Mouse (Mus musculus) cerebellum, adult 9-10 months (tissue): ENCODE results near the gene Doxl2.
"Not testable (repeated sequence)": the region's sequence is repeated elsewhere in the genome, so short reads cannot be mapped to it uniquely, and the experiment has no call there.

Experiments used
- DNase-seq: peaks from one replicate; pipeline ENCODE4 v3.0.0; 2022

The Doxl2 gene

DNA sequence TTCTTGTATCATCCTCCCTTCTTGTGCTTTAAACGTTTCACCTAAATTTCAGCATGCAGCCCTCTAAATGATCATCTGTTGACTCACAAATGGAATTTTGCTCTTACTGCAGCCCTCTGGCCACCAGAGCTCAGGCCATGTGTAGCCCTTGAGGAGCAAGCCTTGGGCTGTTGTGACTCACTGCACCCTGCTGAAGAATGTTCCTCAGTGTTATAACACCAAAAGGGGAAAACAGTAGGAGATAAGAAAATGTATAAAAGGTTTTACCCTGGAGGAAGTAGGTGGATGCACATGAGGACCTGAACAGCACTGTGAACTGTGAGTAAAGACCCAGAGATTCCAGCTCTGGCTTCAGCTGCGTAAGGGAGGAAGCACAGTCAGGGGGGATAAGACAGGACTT is at the start of gene Doxl2:
Doxl2 (plus strand) TSS at position 301 of the 400 bp plus-strand sequence.
- no peak for DNase-seq

DNA sequence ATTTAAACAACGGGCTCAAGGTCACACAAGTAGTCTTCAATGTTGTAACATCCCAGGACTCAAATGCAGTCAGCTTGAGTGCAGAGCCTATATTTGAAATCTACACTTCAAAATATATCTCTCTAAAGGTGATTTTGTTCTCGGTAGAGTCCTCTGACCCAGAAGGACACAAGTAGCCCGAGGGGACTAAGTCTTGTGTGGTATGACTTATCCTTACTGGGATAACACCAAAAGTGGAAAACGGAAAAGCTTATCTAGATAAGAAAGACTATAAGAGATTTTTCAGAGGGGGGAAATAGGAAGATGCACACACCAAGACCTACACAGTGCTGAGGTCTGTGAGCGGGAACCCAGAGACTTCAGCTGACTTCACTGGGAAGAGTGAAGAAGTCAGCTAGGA is 45.2 kb upstream of the Doxl2 start, which contains the start of gene 1600015I10Rik:
1600015I10Rik (plus strand) TSS at position 301 of the 400 bp plus-strand sequence.
- no peak for DNase-seq

DNA sequence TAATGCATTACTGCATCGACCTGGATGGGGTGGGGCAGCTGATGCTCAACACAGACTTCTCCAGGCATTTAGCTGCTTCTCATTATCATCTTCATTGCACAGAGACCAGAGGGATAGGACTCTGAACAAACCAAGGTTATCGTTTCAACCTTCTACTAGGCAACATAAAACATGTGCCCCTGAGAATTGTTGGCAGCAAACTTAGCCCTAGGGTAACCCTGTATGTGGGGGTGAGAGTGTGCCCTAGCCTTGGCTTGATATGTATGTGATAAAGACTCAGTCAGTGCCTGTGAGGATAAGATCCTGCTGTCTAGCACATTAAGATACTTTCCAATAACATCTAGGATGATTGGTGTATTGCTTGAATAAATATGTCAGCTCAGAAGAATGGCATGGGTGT is 25.2 kb upstream of the Doxl2 start:
- no peak for DNase-seq

DNA sequence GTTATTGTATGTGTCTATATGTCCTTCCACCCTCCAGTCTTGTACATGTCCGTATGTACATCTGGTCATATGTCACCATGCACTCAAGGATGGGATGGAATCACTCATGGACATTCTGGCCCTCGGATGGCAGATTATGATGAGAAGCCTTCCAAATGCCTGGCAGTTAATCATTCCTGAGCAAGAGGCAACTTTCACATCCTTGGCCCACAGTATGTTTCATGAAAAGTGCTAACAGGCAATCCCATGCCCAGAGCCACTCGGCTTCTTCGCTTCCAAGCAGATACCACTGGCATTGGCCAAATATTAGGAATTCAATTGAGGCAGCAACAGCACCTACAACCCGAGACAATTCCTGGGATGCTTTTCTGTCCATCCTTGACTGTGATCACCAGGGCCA is 24.1 kb upstream of the Doxl2 start:
- no peak for DNase-seq

GRCm38 (mm10) chr6:48951630-48952029 is 23.1 kb upstream of the Doxl2 start:
- DNase-seq, result no peak

DNA sequence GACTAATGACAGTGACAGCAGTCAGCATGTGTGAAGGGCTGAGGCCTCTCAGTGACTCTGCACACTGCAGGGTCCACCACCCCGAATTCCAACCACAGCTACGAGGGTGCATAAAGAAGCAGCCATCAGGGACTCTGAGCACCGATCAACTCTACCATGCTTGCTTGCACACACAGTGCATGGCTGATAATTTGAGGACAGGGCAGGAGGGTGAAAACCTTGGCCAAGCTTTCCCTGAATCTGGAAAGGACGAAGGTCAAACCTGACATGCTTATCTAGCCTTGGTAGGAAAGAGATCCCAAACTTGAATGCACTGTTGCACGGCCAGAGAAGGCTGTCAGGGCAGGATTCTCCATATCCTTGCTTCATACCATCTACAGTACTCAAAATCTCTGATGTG is 21.5 kb upstream of the Doxl2 start:
- DNase-seq, result no peak

GRCm38 (mm10) chr6:48954211-48954610 is 20.6 kb upstream of the Doxl2 start:
- no peak for DNase-seq

DNA sequence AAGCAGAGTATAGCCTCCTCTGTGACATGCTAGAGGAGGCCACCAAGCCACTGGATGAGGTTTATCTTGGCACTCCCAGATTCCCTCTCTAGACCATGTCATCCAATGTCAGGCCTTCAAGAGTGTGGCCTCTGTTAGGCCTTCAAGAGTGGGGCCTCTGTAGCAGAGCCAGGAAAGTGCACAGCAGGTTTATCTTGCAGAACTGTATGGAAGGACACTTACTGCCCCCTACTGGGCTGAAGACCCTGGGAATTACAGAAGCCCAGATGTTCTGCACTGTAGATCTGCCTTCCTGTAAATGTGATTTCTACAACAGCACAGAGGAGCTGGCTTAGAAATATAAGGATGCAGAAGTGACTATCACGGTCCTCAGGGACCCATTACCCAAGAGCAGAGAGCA is 19.8 kb upstream of the Doxl2 start:
- DNase-seq, result peak; percentile 4

- no peak for DNase-seq
Measured at GRCm38 (mm10) chr6:48956785-48957184, 18.0 kb upstream of the Doxl2 start.

DNA sequence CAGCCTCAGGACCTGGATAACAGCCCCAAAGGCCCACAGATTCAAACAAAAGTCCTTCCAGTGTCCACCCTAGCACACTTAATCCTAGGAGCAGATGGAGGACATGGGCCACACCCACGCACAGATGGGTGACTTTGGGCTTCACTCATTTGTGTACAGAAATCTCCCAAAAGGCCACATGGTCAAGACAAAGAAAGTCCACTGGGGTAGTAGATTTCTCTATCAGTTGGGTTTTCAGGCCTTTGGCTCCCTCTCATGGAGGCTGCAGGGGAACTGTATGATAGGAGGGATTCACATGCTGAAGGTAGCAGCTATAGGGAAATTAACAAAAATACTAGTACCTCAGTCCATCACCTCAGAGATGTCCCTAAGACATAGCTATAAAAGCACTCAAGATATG is 16.7 kb upstream of the Doxl2 start:
- DNase-seq, result peak; percentile 1

GRCm38 (mm10) chr6:48959151-48959550 is 15.6 kb upstream of the Doxl2 start:
- peak; percentile 3 for DNase-seq

- DNase-seq, result not testable (repeated sequence)
Measured at GRCm38 (mm10) chr6:48966696-48967095, 8.1 kb upstream of the Doxl2 start.

- no peak for DNase-seq
Measured at GRCm38 (mm10) chr6:48967868-48968267, 6.9 kb upstream of the Doxl2 start.

GRCm38 (mm10) chr6:48979616-48980015 is 4.9 kb downstream of the Doxl2 start:
- no peak for DNase-seq

GRCm38 (mm10) chr6:48982305-48982704 is 7.5 kb downstream of the Doxl2 start:
- no peak for DNase-seq

GRCm38 (mm10) chr6:48986444-48986990 is 11.8 kb downstream of the Doxl2 start, which contains the start of gene Svs1:
Svs1 (plus strand) TSS chr6:48986861.
- no peak for DNase-seq

DNA sequence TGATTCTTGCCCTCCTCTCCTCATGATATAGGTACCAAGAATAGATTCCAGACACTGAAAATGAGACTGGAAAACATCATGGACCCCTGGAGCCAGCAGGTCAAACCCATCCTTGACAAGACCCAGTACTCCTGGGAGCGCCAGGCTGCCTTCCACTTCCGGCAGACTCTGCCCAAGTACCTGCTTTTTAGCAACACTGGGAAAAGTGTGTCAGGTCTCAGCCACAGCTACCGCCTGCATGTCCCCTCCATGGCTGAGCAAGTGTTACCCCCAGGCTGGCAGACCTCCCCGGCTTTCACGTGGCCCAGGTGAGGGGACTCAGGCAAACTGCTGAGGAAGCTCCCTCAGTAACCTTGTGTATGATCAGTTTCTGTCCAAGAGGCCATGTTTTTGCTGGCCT is 15.2 kb downstream of the Doxl2 start:
- no peak for DNase-seq

- no peak for DNase-seq
Measured at GRCm38 (mm10) chr6:48991991-48992390, 17.2 kb downstream of the Doxl2 start.

DNA sequence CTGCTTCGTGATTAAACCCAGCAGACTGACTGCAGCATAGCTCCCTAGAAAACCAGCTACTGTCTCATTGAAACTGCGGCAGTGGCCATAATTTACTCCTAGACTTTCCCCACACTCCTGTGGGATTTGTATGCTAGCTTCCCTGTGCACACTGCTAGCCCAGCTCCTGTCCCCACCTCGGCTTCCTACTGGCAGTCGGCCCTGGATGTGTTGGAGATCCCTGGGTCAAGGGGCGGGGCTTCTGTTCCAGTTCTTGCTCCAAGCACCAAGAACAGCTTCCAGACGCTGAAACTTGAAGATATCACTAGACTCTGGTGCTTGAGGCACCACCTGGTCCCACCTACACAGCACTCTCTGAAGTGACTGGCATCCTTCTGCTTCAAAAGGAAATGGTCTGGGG is 23.4 kb downstream of the Doxl2 start:
- DNase-seq, result no peak

- DNase-seq, result no peak
Measured at GRCm38 (mm10) chr6:48998796-48999195, 24.0 kb downstream of the Doxl2 start.

DNA sequence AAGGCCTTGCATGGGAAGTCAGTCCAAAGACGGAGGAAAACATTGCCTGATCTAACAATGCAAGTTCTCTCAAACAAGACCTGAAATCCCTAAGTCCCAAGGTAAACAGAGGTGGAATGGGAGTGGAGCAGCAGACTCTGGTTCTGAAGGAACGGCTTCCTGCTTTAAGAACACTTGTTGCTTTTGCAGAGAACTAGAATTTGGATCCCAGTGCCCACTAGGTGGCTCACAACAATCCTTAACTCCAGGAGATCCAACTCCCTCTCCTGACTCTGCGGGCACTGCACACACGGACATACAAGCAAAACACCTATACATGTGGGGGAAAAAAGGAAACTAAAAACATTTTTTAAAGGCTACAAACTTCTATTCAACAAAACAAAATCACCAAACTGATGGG is 28.6 kb downstream of the Doxl2 start:
- no peak for DNase-seq

- DNase-seq, result peak; percentile 51
Measured at GRCm38 (mm10) chr6:49007981-49008380, 33.2 kb downstream of the Doxl2 start.

- no peak for DNase-seq
Measured at GRCm38 (mm10) chr6:49008420-49009160, 33.8 kb downstream of the Doxl2 start.

DNA sequence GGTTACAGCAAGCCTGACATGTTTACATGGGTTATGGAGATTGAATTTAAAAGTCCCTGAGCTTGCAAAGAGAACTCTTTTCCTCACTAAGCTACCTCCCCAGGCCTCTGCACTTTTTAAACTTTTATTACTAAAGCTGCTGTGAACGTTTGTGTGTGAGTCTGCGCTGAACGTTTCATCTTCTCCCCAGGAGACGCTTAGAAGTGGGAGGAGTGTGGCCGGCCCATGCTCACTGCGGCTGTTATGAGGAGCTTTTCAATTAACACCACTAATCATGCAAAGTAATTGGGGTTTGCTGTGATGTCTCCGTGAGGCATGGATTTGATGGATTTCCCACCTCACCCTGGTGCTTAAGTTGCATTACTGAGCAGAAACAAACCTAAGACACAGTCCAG is 34.4 kb downstream of the Doxl2 start:
- no peak for DNase-seq

GRCm38 (mm10) chr6:49009665-49010064 is 34.9 kb downstream of the Doxl2 start:
- DNase-seq, result no peak
